Mouse (Mus musculus): ENCODE data around the gene Map7. TPM values are rescaled to one million over a fixed set of nuclear protein-coding genes. Genes with fewer than 3 reads are reported as not detected.
A peak's percentile ranks its signal among the peaks of the same experiment; 100 is the strongest.

Gene Map7
- polyA plus RNA-seq, 1 experiment = 82.2 TPM

DNA sequence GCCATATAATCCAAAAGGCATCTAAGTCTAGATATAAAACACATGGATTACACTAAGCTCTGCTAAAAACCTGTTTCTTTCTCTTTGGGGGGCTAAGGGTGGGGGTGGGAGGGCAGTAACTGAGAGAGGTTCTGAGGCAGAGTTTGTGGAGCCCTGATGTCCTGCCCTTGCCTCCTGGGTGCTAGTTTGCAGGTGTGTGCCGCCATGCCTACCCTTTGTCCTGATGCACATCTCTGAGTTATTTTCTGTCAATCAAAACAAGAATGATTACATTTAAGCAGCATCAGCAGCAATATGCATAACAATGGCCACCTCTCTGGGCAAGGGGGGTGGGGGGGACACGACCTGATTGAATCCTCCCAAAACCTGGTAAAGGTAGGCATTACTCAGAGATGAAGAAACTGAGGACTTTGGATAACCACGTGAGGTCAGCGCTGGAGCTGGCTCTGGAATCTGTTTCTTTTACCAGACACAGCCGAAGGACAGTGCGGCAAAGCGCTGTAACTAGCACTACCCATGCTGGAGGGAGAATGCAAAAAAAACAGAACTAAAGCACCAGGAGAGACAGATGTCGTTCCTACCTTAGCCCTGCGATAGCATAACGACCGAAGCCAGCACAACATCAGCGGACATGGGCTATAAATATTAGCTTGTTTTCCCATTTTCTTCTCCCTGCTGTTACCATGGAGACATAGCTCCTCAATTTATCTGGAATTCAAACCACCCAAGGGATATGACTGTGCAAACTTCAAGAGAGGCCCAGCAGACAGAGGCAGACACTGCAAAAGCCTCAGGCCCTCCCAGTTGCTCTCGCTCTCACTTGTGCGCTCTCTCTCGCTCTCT lies 137.9 kb downstream of the Map7 start:
- TF ChIP-seq CTCF (IDR thresholded peaks at IDR 0.05; ENCODE audit: control insufficient read depth, insufficient read depth, insufficient replicate concordance, low read depth, low read length) = no peak
- no peak for TF ChIP-seq POLR2A (IDR thresholded peaks at IDR 0.05; ENCODE audit: control insufficient read depth, low read depth, low read length)
- no peaks in the 10 kb centered on the region; the same call in 1 of the 2 replicates for H3K4me1 ChIP-seq (ENCODE audit: control insufficient read depth, insufficient read depth, low read length)
- no peak overlapping the region for H3K4me3 ChIP-seq (ENCODE audit: control insufficient read depth, low read depth, low read length)
- H3K27ac ChIP-seq (ENCODE audit: control insufficient read depth, insufficient read depth, low read depth, low read length) = no peak overlapping the region
- no peaks in the 10 kb centered on the region for H3K36me3 ChIP-seq (ENCODE audit: control insufficient read depth, insufficient read depth, low read length)
- H3K27me3 ChIP-seq (ENCODE audit: control insufficient read depth, insufficient read depth, low read length) = no peaks in the 10 kb centered on the region

- no peak overlapping the region for H3K4me3 ChIP-seq (ENCODE audit: control insufficient read depth, low read depth, low read length)
- no peaks in the 10 kb centered on the region; the same call in 1 of the 2 replicates for H3K4me1 ChIP-seq (ENCODE audit: control insufficient read depth, insufficient read depth, low read length)
- no peaks in the 10 kb centered on the region for H3K36me3 ChIP-seq (ENCODE audit: control insufficient read depth, insufficient read depth, low read length)
- no peak for TF ChIP-seq CTCF (IDR thresholded peaks at IDR 0.05; ENCODE audit: control insufficient read depth, insufficient read depth, insufficient replicate concordance, low read depth, low read length)
- TF ChIP-seq POLR2A (IDR thresholded peaks at IDR 0.05; ENCODE audit: control insufficient read depth, low read depth, low read length) = no peak
- no peak overlapping the region for H3K27ac ChIP-seq (ENCODE audit: control insufficient read depth, insufficient read depth, low read depth, low read length)
- H3K27me3 ChIP-seq (ENCODE audit: control insufficient read depth, insufficient read depth, low read length) = no peaks in the 10 kb centered on the region
Observed at GRCm38 (mm10) chr10:20287369-20287768, 139.1 kb downstream of the Map7 start.

DNA sequence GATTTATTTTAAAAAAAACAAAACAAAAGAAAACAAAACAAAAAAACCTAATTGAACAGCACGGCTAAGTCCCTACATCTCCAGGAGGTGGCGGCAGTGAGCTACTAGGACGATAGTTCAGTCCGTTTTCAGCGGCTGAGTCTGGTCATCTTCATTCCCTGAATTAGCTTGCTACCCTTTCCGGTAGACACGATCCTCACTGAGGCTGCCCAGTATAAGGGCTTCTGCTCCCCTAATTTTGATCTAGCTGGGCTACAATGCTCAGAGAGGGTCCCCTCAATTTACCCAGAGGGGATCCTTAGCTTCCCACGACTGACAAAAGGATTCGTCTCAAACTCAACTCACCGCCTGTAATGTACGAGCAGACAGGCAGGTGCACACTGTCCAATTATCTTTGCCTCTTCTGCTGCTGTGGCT lies 142.2 kb downstream of the Map7 start:
- Histone ChIP-seq H3K4me3 (ENCODE audit: control insufficient read depth, low read depth, low read length) (peak overlapping the region; percentile 12), H3K27me3 (ENCODE audit: control insufficient read depth, insufficient read depth, low read length) (no peaks in the 10 kb centered on the region), H3K27ac (ENCODE audit: control insufficient read depth, insufficient read depth, low read depth, low read length) (no peak overlapping the region), H3K36me3 (ENCODE audit: control insufficient read depth, insufficient read depth, low read length) (no peaks in the 10 kb centered on the region), H3K4me1 (ENCODE audit: control insufficient read depth, insufficient read depth, low read length) (peaks cover 2% of the 10 kb centered on the region; the same call in 1 of the 2 replicates)
- peak; percentile 77; the same call in 1 of the 2 replicates for TF ChIP-seq CTCF (IDR thresholded peaks at IDR 0.05; ENCODE audit: control insufficient read depth, insufficient read depth, insufficient replicate concordance, low read depth, low read length)
- TF ChIP-seq POLR2A (IDR thresholded peaks at IDR 0.05; ENCODE audit: control insufficient read depth, low read depth, low read length) = no peak

DNA sequence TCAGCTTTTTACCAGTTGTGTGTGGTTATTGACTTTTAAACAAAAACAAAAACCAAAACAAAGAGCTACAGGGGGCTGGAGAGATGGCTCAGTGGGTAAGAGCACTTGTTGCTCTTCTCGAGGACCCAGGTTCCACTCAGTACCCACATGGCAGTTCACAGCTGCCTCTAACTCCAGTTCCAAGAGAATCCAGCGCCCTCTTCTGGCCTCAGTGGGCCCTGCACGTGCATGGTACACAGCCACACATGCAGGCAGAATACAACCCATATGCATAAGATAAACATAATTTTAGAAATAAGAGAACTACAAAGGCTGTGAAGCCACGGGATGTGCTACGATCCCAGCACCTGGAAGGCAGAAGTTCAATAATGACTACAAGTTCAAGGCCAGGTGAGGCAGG lies 147.7 kb downstream of the Map7 start:
- H3K4me1 ChIP-seq (ENCODE audit: control insufficient read depth, insufficient read depth, low read length) = 0 out of 2 replicates have a peak, but pooled peaks cover 2% of the 10 kb centered on the region
- no peak overlapping the region for H3K4me3 ChIP-seq (ENCODE audit: control insufficient read depth, low read depth, low read length)
- H3K36me3 ChIP-seq (ENCODE audit: control insufficient read depth, insufficient read depth, low read length) = no peaks in the 10 kb centered on the region
- no peak overlapping the region for H3K27ac ChIP-seq (ENCODE audit: control insufficient read depth, insufficient read depth, low read depth, low read length)
- H3K27me3 ChIP-seq (ENCODE audit: control insufficient read depth, insufficient read depth, low read length) = no peaks in the 10 kb centered on the region
- TF ChIP-seq POLR2A (IDR thresholded peaks at IDR 0.05; ENCODE audit: control insufficient read depth, low read depth, low read length) (no peak), CTCF (IDR thresholded peaks at IDR 0.05; ENCODE audit: control insufficient read depth, insufficient read depth, insufficient replicate concordance, low read depth, low read length) (peak; percentile 55; the same call in 1 of the 2 replicates)

DNA sequence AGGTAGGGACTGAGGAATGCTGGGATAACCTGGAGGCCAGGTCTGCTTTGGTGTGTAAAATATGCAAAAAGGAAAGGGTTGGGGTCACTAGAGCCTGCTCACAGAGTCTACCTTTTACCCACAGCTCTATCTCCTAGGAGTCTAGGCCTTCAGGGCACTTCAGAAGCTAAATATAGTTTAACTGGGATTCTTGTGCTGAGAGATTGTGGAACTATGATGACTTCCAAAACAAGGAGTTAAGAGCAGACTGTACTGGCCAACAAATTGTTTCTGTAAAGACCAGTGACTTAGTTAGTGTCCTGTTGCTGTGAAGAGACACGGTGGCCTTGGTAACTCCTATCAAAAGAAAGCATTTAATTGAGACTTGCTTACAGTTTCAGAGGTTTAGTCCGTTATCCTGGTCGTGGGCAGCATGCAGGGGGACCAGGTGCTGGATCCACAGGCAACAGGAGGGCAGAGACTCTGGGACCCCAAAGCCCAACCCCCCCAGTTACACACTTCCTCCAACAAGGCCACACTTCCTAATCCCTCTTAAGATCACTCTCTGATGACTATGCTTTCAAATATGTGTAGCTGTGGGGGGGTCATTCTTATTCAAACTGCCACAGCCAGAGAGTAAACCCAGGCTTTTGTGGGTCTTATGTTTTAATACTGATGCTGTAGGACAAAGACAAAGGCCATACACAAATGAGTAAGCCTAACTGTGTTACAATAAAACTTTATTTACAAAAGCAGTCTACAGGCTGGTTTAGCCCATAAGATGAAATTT lies 150.1 kb downstream of the Map7 start:
- H3K4me3 ChIP-seq (ENCODE audit: control insufficient read depth, low read depth, low read length) = no peak overlapping the region
- H3K36me3 ChIP-seq (ENCODE audit: control insufficient read depth, insufficient read depth, low read length) = no peaks in the 10 kb centered on the region
- H3K27me3 ChIP-seq (ENCODE audit: control insufficient read depth, insufficient read depth, low read length) = no peaks in the 10 kb centered on the region
- H3K27ac ChIP-seq (ENCODE audit: control insufficient read depth, insufficient read depth, low read depth, low read length) = no peak overlapping the region
- 0 out of 2 replicates have a peak, but pooled peaks cover 2% of the 10 kb centered on the region for H3K4me1 ChIP-seq (ENCODE audit: control insufficient read depth, insufficient read depth, low read length)
- TF ChIP-seq CTCF (IDR thresholded peaks at IDR 0.05; ENCODE audit: control insufficient read depth, insufficient read depth, insufficient replicate concordance, low read depth, low read length) (no peak), POLR2A (IDR thresholded peaks at IDR 0.05; ENCODE audit: control insufficient read depth, low read depth, low read length) (no peak)

DNA sequence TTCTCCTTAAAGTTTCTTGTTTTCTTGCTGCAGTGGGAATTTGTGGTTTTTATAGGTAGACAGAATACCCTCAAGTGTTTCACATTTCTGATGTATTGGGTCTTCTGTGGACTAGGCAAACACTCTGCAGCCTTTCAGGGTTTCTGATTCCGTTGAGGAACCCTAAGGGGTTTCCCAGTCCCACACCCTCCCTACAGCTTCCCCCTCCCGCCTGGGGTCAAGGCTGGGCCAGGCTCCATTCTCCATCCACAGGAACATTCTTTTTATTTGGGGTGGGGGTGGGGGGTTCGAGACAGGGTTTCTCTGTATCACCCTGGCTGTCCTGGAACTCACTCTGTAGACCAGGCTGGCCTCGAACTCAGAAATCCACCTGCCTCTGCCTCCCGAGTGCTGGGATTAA lies 150.8 kb downstream of the Map7 start:
- TF ChIP-seq POLR2A (IDR thresholded peaks at IDR 0.05; ENCODE audit: control insufficient read depth, low read depth, low read length) (no peak), CTCF (IDR thresholded peaks at IDR 0.05; ENCODE audit: control insufficient read depth, insufficient read depth, insufficient replicate concordance, low read depth, low read length) (no peak)
- no peak overlapping the region for H3K4me3 ChIP-seq (ENCODE audit: control insufficient read depth, low read depth, low read length)
- H3K27ac ChIP-seq (ENCODE audit: control insufficient read depth, insufficient read depth, low read depth, low read length) = no peak overlapping the region
- H3K36me3 ChIP-seq (ENCODE audit: control insufficient read depth, insufficient read depth, low read length) = no peaks in the 10 kb centered on the region
- H3K4me1 ChIP-seq (ENCODE audit: control insufficient read depth, insufficient read depth, low read length) = no peaks in the 10 kb centered on the region
- H3K27me3 ChIP-seq (ENCODE audit: control insufficient read depth, insufficient read depth, low read length) = no peaks in the 10 kb centered on the region
